Mouse (Mus musculus) heart, embryonic 11.5 days (tissue): ENCODE measurements around the gene Brd1. TPM values are rescaled to one million over a fixed set of nuclear protein-coding genes. Genes with fewer than 3 reads are reported as not detected.
A peak's percentile ranks its signal among the peaks of the same experiment; 100 is the strongest.
"Not testable (repeated sequence)": the region's sequence is repeated elsewhere in the genome, so short reads cannot be mapped to it uniquely, and the experiment has no call there.

Experiments
- ATAC-seq: fragments of 200-750 bp; cut with Nextera tagmentation; replicated peaks from 2 replicates; pipeline ENCODE4 v1.8.0; 2017; ENCODE audit warnings: moderate library complexity; ENCODE audit not compliant: insufficient number of reproducible peaks, low FRiP score, low TSS enrichment
- H3K27ac ChIP-seq: fragments of 300-500 bp; sonication (generic); 2 replicates; pipeline ENCODE4 v1.5.1; 2014; ENCODE audit warnings: mild to moderate bottlenecking, low read depth, low read length
- H3K27me3 ChIP-seq: fragments of 300-500 bp; sonication (generic); 2 replicates; pipeline ENCODE4 v1.6.1; 2014; ENCODE audit warnings: mild to moderate bottlenecking, low read length, mixed read lengths; ENCODE audit not compliant: control insufficient read depth, insufficient read depth
- H3K36me3 ChIP-seq: fragments of 300-500 bp; sonication (generic); 2 replicates; pipeline ENCODE4 v1.6.1; 2014; ENCODE audit warnings: mild to moderate bottlenecking, low read length, moderate library complexity, mixed read lengths; ENCODE audit not compliant: control insufficient read depth, insufficient read depth
- H3K4me1 ChIP-seq: fragments of 300-500 bp; sonication (generic); 2 replicates; pipeline ENCODE4 v1.6.1; 2014; ENCODE audit warnings: low read length; ENCODE audit not compliant: control insufficient read depth, insufficient read depth
- H3K4me2 ChIP-seq: fragments of 300-500 bp; sonication (generic); 2 replicates; pipeline ENCODE4 v1.6.1; 2014; ENCODE audit warnings: mild to moderate bottlenecking, moderate library complexity
- H3K4me3 ChIP-seq: fragments of 300-500 bp; sonication (generic); 2 replicates; pipeline ENCODE4 v1.5.1; 2014; ENCODE audit warnings: low read depth, low read length
- H3K9ac ChIP-seq: fragments of 300-500 bp; sonication (generic); 2 replicates; pipeline ENCODE4 v1.6.1; 2014; ENCODE audit warnings: mild to moderate bottlenecking, low read depth, low read length, moderate library complexity
- H3K9me3 ChIP-seq: fragments of 300-500 bp; sonication (generic); replicated peaks from 2 replicates; pipeline ENCODE4 v1.6.1; 2016; ENCODE audit warnings: low read length; ENCODE audit not compliant: control insufficient read depth
- WGBS: fragments of 180-500 bp; shearing (Covaris S2); extraction: QIAGEN DNeasy Blood & Tissue Kit; methylation state at CpG from one replicate; pipeline ENCODE4 v1.1.7; 2014; ENCODE audit not compliant: insufficient replicate concordance; 5-methylcytosine and 5-hydroxymethylcytosine counted together
- polyA plus RNA-seq: library from polyadenylated mRNA; unstranded; fragments of >200 nt; fragmentation: Nextera tagmentation; extraction: Ambion mirVana; gene quantifications from 2 replicates; pipeline ENCODE4 v1.2.1, GENCODE M21; 2014

Brd1 gene
- polyA plus RNA-seq, 1 experiment from 2014 or later, result 18.2 TPM

DNA sequence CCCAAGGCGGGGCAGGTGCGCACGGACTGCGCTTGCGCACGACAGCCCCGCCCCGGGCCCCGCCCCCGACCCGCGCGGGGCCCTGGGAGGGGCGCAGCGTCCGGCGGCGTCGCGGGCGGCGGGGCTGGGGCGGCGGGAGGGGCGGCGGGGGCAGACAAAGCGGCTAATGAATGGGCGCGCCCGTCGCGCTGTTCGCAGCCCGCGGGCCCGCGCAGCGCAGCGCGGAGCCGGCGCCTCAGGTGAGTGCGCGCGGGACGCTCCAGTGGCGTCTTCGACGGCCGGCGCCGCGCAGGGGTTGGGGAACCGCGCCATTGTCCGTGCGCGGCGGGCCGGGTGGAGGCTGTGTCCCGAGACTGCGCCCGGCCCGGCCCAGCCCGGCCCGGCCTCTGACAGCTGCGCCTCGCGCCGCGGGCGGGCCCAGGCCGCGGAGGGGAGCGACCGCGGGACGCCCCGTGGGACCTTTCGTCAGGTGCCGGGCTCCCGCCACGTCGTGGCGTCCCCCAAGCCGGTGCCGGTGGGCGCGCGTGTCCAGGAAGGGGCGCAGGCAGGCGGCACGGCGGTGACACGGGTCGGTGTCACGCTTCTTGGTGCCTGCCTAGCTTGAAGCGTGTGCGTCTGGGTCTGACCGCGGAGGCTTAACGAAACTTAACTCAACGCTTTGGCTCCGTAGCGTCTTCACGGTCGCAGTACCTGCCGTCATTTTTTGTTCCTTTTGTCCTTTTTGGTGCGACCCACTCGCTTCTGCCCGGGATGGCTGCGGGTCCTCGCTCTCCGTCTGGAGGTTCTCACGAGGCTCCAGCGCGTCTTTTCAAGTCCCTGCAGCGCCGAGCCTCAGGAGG lies 17.8 kb upstream of the Brd1 start, which contains the start of gene Zbed4:
Gene Zbed4, plus strand, starts transcription at position 97 of the 839 bp plus-strand sequence.
- H3K9ac ChIP-seq, result peak within 1 kb of the TSS; percentile 87
- H3K27me3 ChIP-seq, result no peaks in the 10 kb centered on the region
- peak within 1 kb of the TSS; percentile 61 for H3K4me2 ChIP-seq
- H3K36me3 ChIP-seq, result peaks cover 2% of the 10 kb centered on the region; the same call in 1 of the 2 replicates
- WGBS, result under 1% methylated on average over 94 of the region's 119 CpGs
- peak; percentile 63 for ATAC-seq
- peaks cover 7% of the 10 kb centered on the region for H3K4me1 ChIP-seq
- H3K4me3 ChIP-seq, result peak within 1 kb of the TSS; percentile 89
- H3K27ac ChIP-seq, result peak within 1 kb of the TSS; percentile 88
- no peaks in the 10 kb centered on the region for H3K9me3 ChIP-seq

DNA sequence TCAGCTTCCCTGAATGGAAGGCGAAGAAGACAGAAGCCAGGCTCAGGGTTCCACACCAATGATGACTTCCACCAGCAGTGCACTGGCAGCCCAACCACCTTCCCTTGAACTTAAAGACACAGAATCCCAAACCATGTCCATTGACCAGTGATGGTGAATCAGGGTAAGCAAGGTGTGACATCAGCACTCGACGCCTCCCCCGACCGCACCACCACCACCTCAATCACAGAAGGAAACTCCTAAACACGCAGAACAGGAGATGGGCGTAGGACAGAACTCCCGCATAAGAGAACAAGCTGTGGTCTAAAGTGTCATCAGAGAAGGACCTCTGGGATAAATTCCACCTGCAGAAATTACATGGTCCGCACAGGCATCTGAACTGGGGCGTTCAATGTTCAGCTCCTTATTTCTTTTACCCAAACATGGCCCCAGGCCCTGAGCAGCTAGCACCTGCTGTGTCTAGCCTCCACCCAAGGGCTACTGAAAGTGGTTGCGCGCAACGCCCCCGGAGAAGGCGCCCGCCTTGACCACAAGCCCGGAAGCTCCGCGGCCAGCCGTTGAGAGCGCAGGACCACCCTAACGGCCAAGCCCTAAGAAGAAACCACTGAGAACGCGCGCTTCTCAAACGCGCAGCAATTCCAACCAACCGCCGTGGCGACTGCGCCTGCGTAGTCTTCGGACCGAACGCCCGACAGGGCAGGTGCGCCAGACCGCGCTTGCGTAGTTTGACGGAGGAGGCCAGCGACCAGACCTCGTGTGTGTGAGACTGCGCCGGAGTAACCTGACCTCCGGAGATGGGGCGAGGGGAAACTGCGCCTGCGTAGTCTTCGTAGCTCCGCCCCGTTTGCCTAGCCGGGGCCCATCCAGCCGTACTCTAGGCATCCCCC lies 16.9 kb upstream of the Brd1 start:
- H3K27ac ChIP-seq, result peak overlapping the region; percentile 87
- H3K9ac ChIP-seq, result peak overlapping the region; percentile 64
- peak; percentile 96 for ATAC-seq
- H3K36me3 ChIP-seq, result peaks cover 2% of the 10 kb centered on the region; the same call in 1 of the 2 replicates
- 7% methylated on average over 54 of the region's 54 CpGs for WGBS
- peak overlapping the region; percentile 89 for H3K4me3 ChIP-seq
- H3K27me3 ChIP-seq, result no peaks in the 10 kb centered on the region
- H3K4me2 ChIP-seq, result peak overlapping the region; percentile 61
- peaks cover 7% of the 10 kb centered on the region for H3K4me1 ChIP-seq
- no peaks in the 10 kb centered on the region for H3K9me3 ChIP-seq

DNA sequence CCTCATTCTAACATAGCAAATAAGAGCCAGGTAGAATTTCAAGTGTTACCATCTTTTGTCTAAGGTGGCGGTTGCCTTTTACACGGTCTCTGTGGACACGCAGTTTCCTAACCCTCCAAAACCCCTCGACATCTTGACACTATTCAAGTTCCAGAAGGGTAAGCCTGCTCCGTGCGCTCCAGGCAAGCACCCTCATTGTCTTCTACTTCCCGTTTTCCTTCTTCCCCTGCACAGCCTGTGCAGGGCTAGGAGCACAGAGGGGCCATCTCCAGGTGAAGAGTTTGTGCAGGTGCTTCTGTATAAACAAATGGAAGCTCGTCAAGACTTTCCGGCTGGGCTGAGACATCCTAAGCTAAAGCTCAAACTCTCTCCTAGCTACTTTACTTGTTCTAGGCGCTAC lies 16.0 kb upstream of the Brd1 start:
- ATAC-seq, result no peak
- H3K4me2 ChIP-seq, result no peak overlapping the region

DNA sequence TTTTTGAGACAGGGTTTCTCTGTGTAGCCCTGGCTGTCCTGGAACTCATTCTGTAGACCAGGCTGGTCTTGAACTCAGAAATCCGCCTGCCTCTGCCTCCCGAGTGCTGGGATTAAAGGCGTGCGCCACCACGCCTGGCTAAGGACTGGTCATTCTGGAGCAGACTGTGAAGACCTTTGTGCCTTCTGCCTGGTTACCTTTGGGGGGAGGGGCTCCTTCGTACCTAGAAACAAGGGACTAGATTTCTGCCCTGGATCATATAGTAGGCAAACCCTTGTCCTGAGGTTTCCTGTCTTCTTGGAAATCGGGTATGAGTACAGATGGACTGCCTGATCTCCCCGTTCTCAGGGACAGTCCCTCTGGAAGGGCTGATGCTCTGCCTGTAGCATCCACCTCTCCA lies 15.6 kb upstream of the Brd1 start:
- H3K27ac ChIP-seq, H3K9me3 ChIP-seq, H3K36me3 ChIP-seq, H3K27me3 ChIP-seq, ATAC-seq, H3K4me3 ChIP-seq, H3K9ac ChIP-seq, H3K4me1 ChIP-seq, H3K4me2 ChIP-seq: not testable (repeated sequence)
- WGBS, result 88% methylated on average over 8 of the region's 8 CpGs

More for the DNA sequence above, 16.0 kb upstream of the Brd1 start:
- no peaks in the 10 kb centered on the region for H3K9me3 ChIP-seq
- H3K4me3 ChIP-seq, result no peak overlapping the region
- no peak overlapping the region for H3K27ac ChIP-seq
- peaks cover under 1% of the 10 kb centered on the region; the same call in 1 of the 2 replicates for H3K36me3 ChIP-seq
- no peaks in the 10 kb centered on the region for H3K27me3 ChIP-seq
- H3K4me1 ChIP-seq, result peaks cover 7% of the 10 kb centered on the region
- WGBS, result 87% methylated on average over 10 of the region's 10 CpGs
- no peak overlapping the region for H3K9ac ChIP-seq

DNA sequence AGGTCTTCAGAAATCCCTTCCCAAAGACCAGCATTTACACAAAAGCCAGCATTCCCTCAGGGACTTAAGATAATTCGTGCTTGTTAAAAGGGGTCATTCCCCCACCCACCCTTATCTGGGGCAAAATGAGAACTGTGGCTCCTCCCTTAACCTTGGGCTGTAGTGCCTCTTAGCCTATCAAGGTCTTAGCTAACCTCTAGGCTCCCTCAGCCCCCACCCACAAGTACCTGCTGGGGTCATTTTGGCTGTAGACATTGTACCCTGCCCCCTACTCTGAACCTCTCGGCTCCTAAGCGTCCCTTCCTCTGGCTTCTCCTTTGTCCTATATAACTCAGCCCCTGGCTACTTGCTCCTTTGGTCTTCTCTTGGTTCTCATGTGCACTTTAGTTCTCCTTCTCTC lies 11.9 kb upstream of the Brd1 start:
- no peak overlapping the region for H3K27ac ChIP-seq
- 46% methylated on average over 3 of the region's 3 CpGs for WGBS
- no peak overlapping the region for H3K9ac ChIP-seq
- no peaks in the 10 kb centered on the region for H3K36me3 ChIP-seq
- no peaks in the 10 kb centered on the region for H3K9me3 ChIP-seq
- no peaks in the 10 kb centered on the region for H3K27me3 ChIP-seq
- no peak for ATAC-seq
- peaks cover 3% of the 10 kb centered on the region; the same call in 1 of the 2 replicates for H3K4me1 ChIP-seq
- no peak overlapping the region for H3K4me3 ChIP-seq
- no peak overlapping the region for H3K4me2 ChIP-seq

DNA sequence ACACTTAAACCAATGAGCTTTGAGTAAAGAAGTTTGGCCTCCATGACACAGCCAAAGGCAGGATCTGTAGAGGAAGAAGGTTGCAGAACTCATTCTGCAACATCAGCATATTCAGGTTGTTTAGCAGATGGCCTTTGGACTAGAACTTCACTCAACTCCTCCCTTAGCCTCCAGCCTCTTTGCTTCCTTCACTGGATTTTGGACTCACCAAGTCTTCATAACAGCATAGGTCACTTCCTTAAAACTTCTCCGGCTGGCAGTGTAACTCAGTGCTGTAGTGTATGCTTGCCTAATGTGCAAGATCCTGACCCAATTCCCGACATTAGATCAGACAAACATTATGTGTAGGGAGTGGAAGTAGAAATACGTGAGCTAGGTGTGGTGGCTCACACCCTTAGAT lies 11.3 kb upstream of the Brd1 start:
- H3K27me3 ChIP-seq, result no peaks in the 10 kb centered on the region
- 80% methylated on average over 3 of the region's 3 CpGs for WGBS
- H3K4me3 ChIP-seq, result no peak overlapping the region
- H3K9me3 ChIP-seq, result no peaks in the 10 kb centered on the region
- H3K27ac ChIP-seq, result no peak overlapping the region
- H3K4me1 ChIP-seq, result no peaks in the 10 kb centered on the region
- no peak overlapping the region for H3K9ac ChIP-seq
- no peaks in the 10 kb centered on the region for H3K36me3 ChIP-seq
- no peak for ATAC-seq
- no peak overlapping the region for H3K4me2 ChIP-seq

DNA sequence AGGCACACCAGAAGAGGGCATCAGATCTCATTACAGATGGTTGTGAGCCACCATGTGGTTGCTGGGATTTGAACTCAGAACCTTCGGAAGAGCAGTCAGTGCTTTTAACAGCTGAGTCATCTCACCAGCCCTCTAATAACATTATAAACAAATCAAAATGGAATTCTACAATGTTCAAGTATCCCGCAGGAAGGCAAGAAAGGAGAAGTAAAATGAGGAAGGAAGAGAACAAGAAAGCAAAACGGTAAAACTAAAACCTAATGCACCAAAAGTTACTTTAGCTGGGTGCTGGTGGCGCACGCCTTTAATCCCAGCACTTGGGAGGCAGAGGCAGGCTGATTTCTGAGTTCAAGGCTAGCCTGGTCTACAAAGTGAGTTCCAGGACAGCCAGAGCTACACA lies 9.3 kb upstream of the Brd1 start:
- not testable (repeated sequence) for ATAC-seq
- WGBS, result 83% methylated on average over 5 of the region's 5 CpGs

DNA sequence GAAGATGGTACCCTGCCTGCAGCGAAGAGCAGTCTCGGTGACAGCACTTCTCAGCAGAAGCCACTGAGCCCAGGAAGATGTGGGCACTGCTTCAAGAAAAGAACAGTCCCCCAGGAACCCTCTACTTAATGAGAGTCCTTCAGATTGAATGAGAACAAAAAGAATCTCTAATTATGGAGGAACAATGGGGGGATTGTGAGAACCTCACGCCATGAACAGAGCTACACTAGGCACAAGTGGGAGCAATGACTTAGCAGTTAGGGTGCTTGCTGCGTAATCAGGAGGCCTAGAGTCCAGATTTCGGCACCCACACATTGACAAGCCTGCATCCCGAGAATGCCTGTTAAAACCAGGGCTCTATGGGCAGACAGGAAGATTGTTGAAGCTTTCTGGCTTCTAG lies 7.3 kb upstream of the Brd1 start:
- no peak for ATAC-seq
- no peaks in the 10 kb centered on the region for H3K9me3 ChIP-seq
- H3K4me3 ChIP-seq, result no peak overlapping the region
- no peaks in the 10 kb centered on the region for H3K27me3 ChIP-seq
- no peak overlapping the region for H3K9ac ChIP-seq
- H3K4me1 ChIP-seq, result no peaks in the 10 kb centered on the region
- no peak overlapping the region for H3K4me2 ChIP-seq
- no peaks in the 10 kb centered on the region for H3K36me3 ChIP-seq
- WGBS, result 75% methylated on average over 6 of the region's 6 CpGs
- H3K27ac ChIP-seq, result no peak overlapping the region

More for the DNA sequence above, 9.3 kb upstream of the Brd1 start:
- H3K27me3 ChIP-seq, H3K9me3 ChIP-seq, H3K9ac ChIP-seq, H3K4me2 ChIP-seq, H3K27ac ChIP-seq, H3K4me1 ChIP-seq, H3K4me3 ChIP-seq, H3K36me3 ChIP-seq: not testable (repeated sequence)
